Mouse (Mus musculus): ENCODE measurements around the gene Gcc1. TPM values are rescaled to one million over a fixed set of nuclear protein-coding genes. Genes with fewer than 3 reads are reported as not detected.

The Gcc1 gene
- polyA plus RNA-seq, 1 experiment: 15.4 TPM

GRCm38 (mm10) chr6:28367575-28367974 lies 60.6 kb downstream of the Gcc1 start:
- TF ChIP-seq CTCF (IDR thresholded peaks at IDR 0.05; ENCODE audit: borderline replicate concordance, insufficient read depth, low read length) (no peak), POLR2A (IDR thresholded peaks at IDR 0.05; ENCODE audit: low read depth, low read length) (no peak)
- H3K27ac ChIP-seq (ENCODE audit: insufficient read depth, low read length): no peak overlapping the region
- H3K4me3 ChIP-seq (ENCODE audit: insufficient read depth, low read length): no peak overlapping the region

More at GRCm38 (mm10) chr6:28367575-28367974, 60.6 kb downstream of the Gcc1 start:
- H3K4me1 ChIP-seq (ENCODE audit: control insufficient read depth, insufficient read depth, low read length): no peaks in the 10 kb centered on the region

Other genes with a start within 250 kb of the Gcc1 start
- 20.0 and 21.9 TPM in 2 replicates for gene Zfp800, start 30.4 kb downstream of the Gcc1 start, polyA plus RNA-seq (2011; ENCODE audit: insufficient read length, low read depth, missing spikeins)
- gene Arf5, start 4.8 kb downstream of the Gcc1 start, polyA plus RNA-seq (2011; ENCODE audit: insufficient read length, low read depth, missing spikeins): 103 and 128 TPM in 2 replicates
- not detected in 2 replicates for gene Fscn3, start 601 bp downstream of the Gcc1 start, polyA plus RNA-seq (2011; ENCODE audit: insufficient read length, low read depth, missing spikeins)
- not detected in 2 replicates for gene Pax4, start 21.0 kb upstream of the Gcc1 start, polyA plus RNA-seq (2011; ENCODE audit: insufficient read length, low read depth, missing spikeins)
- gene Snd1, start 46.7 kb upstream of the Gcc1 start, polyA plus RNA-seq (2011; ENCODE audit: insufficient read length, low read depth, missing spikeins): 138 and 140 TPM in 2 replicates